Mouse (Mus musculus): Measurements from ENCODE around the gene Rab11b. TPM values are rescaled to one million over a fixed set of nuclear protein-coding genes. Genes with fewer than 3 reads are reported as not detected.
"Not testable (repeated sequence)": the region's sequence is repeated elsewhere in the genome, so short reads cannot be mapped to it uniquely, and the experiment has no call there.

Rab11b gene
- polyA plus RNA-seq, 2 experiments = 192 to 312 TPM

- peak; percentile 40 for DNase-seq (ENCODE audit: low spot score)
- Histone ChIP-seq H3K9ac (ENCODE audit: low read depth, low read length, severe bottlenecking) (no peak overlapping the region), H3K4me2 (replicated peaks; ENCODE audit: low read depth, low read length, severe bottlenecking) (no peak overlapping the region), H3K4me3 (replicated peaks; ENCODE audit: low read length) (no peak overlapping the region), H3K4me1 (ENCODE audit: control insufficient read depth, insufficient read depth, low read length) (no peaks in the 10 kb centered on the region), H3K27ac (replicated peaks; ENCODE audit: low read depth, low read length) (no peak overlapping the region), H3K9me3 (ENCODE audit: control insufficient read depth, low read length) (no peaks in the 10 kb centered on the region), H3K27me3 (ENCODE audit: control insufficient read depth, insufficient read depth, low read length) (no peaks in the 10 kb centered on the region), H3K36me3 (ENCODE audit: control insufficient read depth, insufficient read depth, low read length) (peaks cover 51% of the 10 kb centered on the region)
- 80% methylated on average over 2 of the region's 2 CpGs for WGBS
- TF ChIP-seq POLR2A (IDR thresholded peaks at IDR 0.05; ENCODE audit: borderline replicate concordance, extremely low read depth, insufficient read depth, insufficient read length) = no peak
- no peak for ATAC-seq (ENCODE audit: low FRiP score, low read depth)
Observed at GRCm38 (mm10) chr17:33746011-33746410, 14.3 kb downstream of the Rab11b start.

DNA sequence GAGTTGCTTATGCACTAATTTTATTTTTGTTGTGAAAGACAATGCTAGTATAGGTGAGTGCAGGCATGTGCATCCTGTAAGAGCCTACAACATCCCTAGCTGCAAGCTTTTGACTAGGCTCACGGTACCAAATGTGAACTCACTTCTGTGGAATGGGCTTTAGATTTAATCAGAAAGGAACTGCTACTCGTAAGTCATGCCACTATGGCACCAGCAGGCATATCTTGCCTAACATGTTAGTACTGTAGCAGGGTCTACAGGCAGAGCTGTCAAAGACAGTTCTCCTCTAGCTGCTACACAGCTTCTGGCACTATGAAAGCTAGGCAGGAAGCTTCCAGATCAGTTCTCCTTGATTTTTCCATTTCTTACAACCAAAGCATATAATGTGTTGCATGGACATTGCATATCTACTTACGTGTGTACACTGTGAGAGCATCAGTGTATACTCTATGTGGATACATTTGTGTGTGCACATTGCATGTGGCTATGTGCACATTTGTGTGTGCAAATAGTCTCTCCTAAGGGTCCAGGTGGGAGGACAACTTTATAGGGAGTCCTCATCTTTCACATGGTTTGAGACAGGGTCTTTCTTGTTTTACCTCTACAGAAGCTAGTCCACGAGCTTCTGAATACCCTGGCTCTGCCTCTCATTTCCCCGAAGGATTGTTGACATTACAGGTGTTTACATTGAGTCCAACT is 15.5 kb downstream of the Rab11b start:
- no peak for TF ChIP-seq POLR2A (IDR thresholded peaks at IDR 0.05; ENCODE audit: borderline replicate concordance, extremely low read depth, insufficient read depth, insufficient read length)
- DNase-seq (ENCODE audit: low spot score) (no peak), ATAC-seq (ENCODE audit: low FRiP score, low read depth) (no peak)

DNA sequence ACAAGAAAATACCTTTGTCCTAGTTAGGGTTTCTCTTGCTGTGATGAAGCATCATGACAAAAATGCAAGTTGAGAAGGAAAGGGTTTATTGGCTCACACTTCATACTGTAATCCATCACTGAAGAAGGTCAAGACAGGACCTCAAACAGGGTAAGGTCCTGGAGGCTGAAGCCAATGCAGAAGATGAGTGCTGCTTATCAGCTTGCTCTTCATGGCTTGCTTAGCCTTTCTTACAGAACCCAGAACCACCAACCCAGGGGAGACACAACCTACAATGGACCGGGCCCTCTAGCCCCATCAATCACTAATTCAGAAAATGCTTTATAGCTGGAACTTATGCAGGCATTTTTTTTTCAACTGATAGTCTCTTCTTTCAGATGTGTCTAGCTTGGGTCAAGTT is 17.9 kb downstream of the Rab11b start:
- ATAC-seq (ENCODE audit: low FRiP score, low read depth) = no peak
- H3K27me3 ChIP-seq (ENCODE audit: control insufficient read depth, insufficient read depth, low read length) = no peaks in the 10 kb centered on the region
- no peak for DNase-seq (ENCODE audit: low spot score)
- H3K4me2 ChIP-seq (replicated peaks; ENCODE audit: low read depth, low read length, severe bottlenecking) = no peak overlapping the region
- H3K36me3 ChIP-seq (ENCODE audit: control insufficient read depth, insufficient read depth, low read length) = peaks cover 17% of the 10 kb centered on the region
- no peaks in the 10 kb centered on the region for H3K9me3 ChIP-seq (ENCODE audit: control insufficient read depth, low read length)
- H3K4me3 ChIP-seq (replicated peaks; ENCODE audit: low read length) = no peak overlapping the region
- no peaks in the 10 kb centered on the region for H3K4me1 ChIP-seq (ENCODE audit: control insufficient read depth, insufficient read depth, low read length)
- WGBS = 95% methylated on average over 1 of the region's 1 CpGs
- no peak overlapping the region for H3K27ac ChIP-seq (replicated peaks; ENCODE audit: low read depth, low read length)
- H3K9ac ChIP-seq (ENCODE audit: low read depth, low read length, severe bottlenecking) = no peak overlapping the region
- TF ChIP-seq POLR2A (IDR thresholded peaks at IDR 0.05; ENCODE audit: borderline replicate concordance, extremely low read depth, insufficient read depth, insufficient read length) = no peak

More for the DNA sequence above, 15.5 kb downstream of the Rab11b start:
- Histone ChIP-seq H3K27ac (replicated peaks; ENCODE audit: low read depth, low read length) (no peak overlapping the region), H3K9me3 (ENCODE audit: control insufficient read depth, low read length) (no peaks in the 10 kb centered on the region), H3K4me1 (ENCODE audit: control insufficient read depth, insufficient read depth, low read length) (no peaks in the 10 kb centered on the region), H3K9ac (ENCODE audit: low read depth, low read length, severe bottlenecking) (no peak overlapping the region), H3K4me2 (replicated peaks; ENCODE audit: low read depth, low read length, severe bottlenecking) (no peak overlapping the region), H3K27me3 (ENCODE audit: control insufficient read depth, insufficient read depth, low read length) (no peaks in the 10 kb centered on the region), H3K4me3 (replicated peaks; ENCODE audit: low read length) (no peak overlapping the region), H3K36me3 (ENCODE audit: control insufficient read depth, insufficient read depth, low read length) (peaks cover 39% of the 10 kb centered on the region)
- 85% methylated on average over 5 of the region's 5 CpGs for WGBS

- not testable (repeated sequence) for H3K9ac ChIP-seq (ENCODE audit: low read depth, low read length, severe bottlenecking); H3K9me3 ChIP-seq (ENCODE audit: control insufficient read depth, low read length); H3K4me3 ChIP-seq (replicated peaks; ENCODE audit: low read length); H3K36me3 ChIP-seq (ENCODE audit: control insufficient read depth, insufficient read depth, low read length); H3K27me3 ChIP-seq (ENCODE audit: control insufficient read depth, insufficient read depth, low read length); H3K27ac ChIP-seq (replicated peaks; ENCODE audit: low read depth, low read length); H3K4me2 ChIP-seq (replicated peaks; ENCODE audit: low read depth, low read length, severe bottlenecking); H3K4me1 ChIP-seq (ENCODE audit: control insufficient read depth, insufficient read depth, low read length); ATAC-seq (ENCODE audit: low FRiP score, low read depth); DNase-seq (ENCODE audit: low spot score)
- 76% methylated on average over 10 of the region's 10 CpGs for WGBS
Observed at GRCm38 (mm10) chr17:33733526-33733925, 26.8 kb downstream of the Rab11b start.

DNA sequence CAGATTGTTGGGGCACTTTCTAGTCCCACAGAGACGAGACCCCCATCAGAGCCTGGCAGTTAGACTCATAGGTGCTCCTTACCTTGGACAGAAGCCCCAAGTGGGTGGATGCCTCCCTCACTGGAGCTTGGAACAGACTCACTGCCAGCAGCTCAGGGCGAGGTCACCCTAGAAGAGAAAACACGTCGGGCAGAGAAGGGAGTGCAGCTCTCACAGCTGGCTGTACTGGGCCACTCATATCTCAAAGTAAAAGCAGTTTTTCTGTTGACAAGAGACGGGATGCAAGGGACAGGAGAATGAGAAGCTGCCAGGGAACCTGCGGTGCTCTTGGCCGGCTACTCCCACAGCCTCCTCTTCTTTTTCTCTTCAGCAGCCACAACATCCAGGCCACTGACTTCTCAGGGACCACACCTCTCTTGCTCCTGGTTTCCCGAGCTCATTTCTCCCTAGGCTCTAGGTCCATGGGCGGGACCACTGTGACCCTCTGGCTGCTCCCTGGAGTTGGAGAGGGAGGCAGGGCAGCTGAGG is 27.7 kb downstream of the Rab11b start:
- not testable (repeated sequence) for H3K4me3 ChIP-seq (replicated peaks; ENCODE audit: low read length); H3K36me3 ChIP-seq (ENCODE audit: control insufficient read depth, insufficient read depth, low read length); DNase-seq (ENCODE audit: low spot score); H3K27ac ChIP-seq (replicated peaks; ENCODE audit: low read depth, low read length); H3K27me3 ChIP-seq (ENCODE audit: control insufficient read depth, insufficient read depth, low read length); H3K9ac ChIP-seq (ENCODE audit: low read depth, low read length, severe bottlenecking); H3K4me1 ChIP-seq (ENCODE audit: control insufficient read depth, insufficient read depth, low read length); ATAC-seq (ENCODE audit: low FRiP score, low read depth); H3K4me2 ChIP-seq (replicated peaks; ENCODE audit: low read depth, low read length, severe bottlenecking); H3K9me3 ChIP-seq (ENCODE audit: control insufficient read depth, low read length)
- WGBS = 75% methylated on average over 9 of the region's 9 CpGs

Measured in limb, embryonic 14.5 days (tissue).